Mouse (Mus musculus): ENCODE data around the gene Pik3r2.

Gene Pik3r2

GRCm38 (mm10) chr8:70801156-70801555 lies 24.6 kb upstream of the Pik3r2 start:
- DNase-seq (ENCODE audit: low spot score in 2 of 2): peak in 1 of 2 experiments; percentile 40

- no peak for DNase-seq (ENCODE audit: low spot score in 2 of 2)
Observed at GRCm38 (mm10) chr8:70800648-70801047, 24.1 kb upstream of the Pik3r2 start.

GRCm38 (mm10) chr8:70798281-70798680 lies 21.8 kb upstream of the Pik3r2 start:
- no peak for DNase-seq (ENCODE audit: low spot score in 2 of 2)

GRCm38 (mm10) chr8:70797081-70798070 lies 20.9 kb upstream of the Pik3r2 start:
- peak; percentile 86 to 87 for DNase-seq (ENCODE audit: low spot score in 2 of 2)

GRCm38 (mm10) chr8:70796403-70797080 lies 20.0 kb upstream of the Pik3r2 start:
- DNase-seq (ENCODE audit: low spot score in 2 of 2): no peak

- no peak for DNase-seq (ENCODE audit: low spot score in 2 of 2)
Observed at GRCm38 (mm10) chr8:70795370-70795769, 18.9 kb upstream of the Pik3r2 start.

GRCm38 (mm10) chr8:70794215-70794614 lies 17.7 kb upstream of the Pik3r2 start:
- no peak for DNase-seq (ENCODE audit: low spot score in 2 of 2)

GRCm38 (mm10) chr8:70792700-70793099 lies 16.2 kb upstream of the Pik3r2 start:
- DNase-seq (ENCODE audit: low spot score in 2 of 2): peak in 1 of 2 experiments; percentile 76

- DNase-seq (ENCODE audit: low spot score in 2 of 2): peak; percentile 97 to 98
Observed at GRCm38 (mm10) chr8:70791975-70792691, 15.6 kb upstream of the Pik3r2 start.

GRCm38 (mm10) chr8:70791294-70791701 lies 14.8 kb upstream of the Pik3r2 start:
- peak; percentile 86 for DNase-seq (ENCODE audit: low spot score in 2 of 2)

GRCm38 (mm10) chr8:70790846-70791245 lies 14.3 kb upstream of the Pik3r2 start:
- no peak for DNase-seq (ENCODE audit: low spot score in 2 of 2)

GRCm38 (mm10) chr8:70789046-70789445 lies 12.5 kb upstream of the Pik3r2 start:
- no peak for DNase-seq (ENCODE audit: low spot score in 2 of 2)

GRCm38 (mm10) chr8:70787941-70788667 lies 11.6 kb upstream of the Pik3r2 start:
- no peak for DNase-seq (ENCODE audit: low spot score in 2 of 2)

- no peak for DNase-seq (ENCODE audit: low spot score in 2 of 2)
Observed at GRCm38 (mm10) chr8:70787051-70787445, 10.5 kb upstream of the Pik3r2 start.

GRCm38 (mm10) chr8:70786291-70787050 lies 10.0 kb upstream of the Pik3r2 start:
- DNase-seq (ENCODE audit: low spot score in 2 of 2): no peak

GRCm38 (mm10) chr8:70780093-70780492 lies 3.6 kb upstream of the Pik3r2 start:
- no peak for DNase-seq (ENCODE audit: low spot score in 2 of 2)

GRCm38 (mm10) chr8:70775851-70776495 lies 540 bp downstream of the Pik3r2 start:
- DNase-seq (ENCODE audit: low spot score in 2 of 2): peak in 1 of 2 experiments; percentile 20

GRCm38 (mm10) chr8:70775227-70775626 lies 1.3 kb downstream of the Pik3r2 start:
- DNase-seq (ENCODE audit: low spot score in 2 of 2): no peak

GRCm38 (mm10) chr8:70774740-70775139 lies 1.8 kb downstream of the Pik3r2 start:
- peak in 1 of 2 experiments; percentile 19 for DNase-seq (ENCODE audit: low spot score in 2 of 2)

- peak in 1 of 2 experiments; percentile 30 for DNase-seq (ENCODE audit: low spot score in 2 of 2)
Observed at GRCm38 (mm10) chr8:70773833-70774232, 2.7 kb downstream of the Pik3r2 start.
